Mouse (Mus musculus): ENCODE measurements around the gene AC129217.1.

The AC129217.1 gene

GRCm38 (mm10) chr19:8870838-8871237 is 41.3 kb downstream of the AC129217.1 start:
- no peak for DNase-seq (ENCODE audit: low spot score in 2 of 2)

GRCm38 (mm10) chr19:8871267-8872186 is 42.0 kb downstream of the AC129217.1 start, which contains the start of gene Ubxn1:
Gene Ubxn1, plus strand, starts transcription at chr19:8871496.
- peak; percentile 97 to 98 for DNase-seq (ENCODE audit: low spot score in 2 of 2)

GRCm38 (mm10) chr19:8872266-8872840 is 42.8 kb downstream of the AC129217.1 start:
- DNase-seq (ENCODE audit: low spot score in 2 of 2) = no peak

GRCm38 (mm10) chr19:8875031-8875430 is 45.5 kb downstream of the AC129217.1 start:
- no peak for DNase-seq (ENCODE audit: low spot score in 2 of 2)

- peak; percentile 80 to 85 for DNase-seq (ENCODE audit: low spot score in 2 of 2)
Observed at GRCm38 (mm10) chr19:8880311-8881033, 50.9 kb downstream of the AC129217.1 start, which contains the start of gene Uqcc3. Gene Uqcc3, minus strand, starts transcription at chr19:8880923.

- no peak for DNase-seq (ENCODE audit: low spot score in 2 of 2)
Observed at GRCm38 (mm10) chr19:8881034-8881392, 51.4 kb downstream of the AC129217.1 start.

- no peak for DNase-seq (ENCODE audit: low spot score in 2 of 2)
Observed at GRCm38 (mm10) chr19:8883616-8884015, 54.0 kb downstream of the AC129217.1 start, which contains the start of the genes Lbhd1 and Gm49403. Gene Lbhd1, plus strand, starts transcription at chr19:8883732. Gene Gm49403, plus strand, starts transcription at chr19:8883930.

GRCm38 (mm10) chr19:8886916-8887584 is 57.5 kb downstream of the AC129217.1 start:
- DNase-seq (ENCODE audit: low spot score in 2 of 2) = no peak

- DNase-seq (ENCODE audit: low spot score in 2 of 2) = no peak
Observed at GRCm38 (mm10) chr19:8887585-8888463, 58.3 kb downstream of the AC129217.1 start.

GRCm38 (mm10) chr19:8888511-8889385 is 59.2 kb downstream of the AC129217.1 start, which contains the start of the genes 1810009A15Rik and Gm49416:
Gene 1810009A15Rik, plus strand, starts transcription at chr19:8888853.
Gene Gm49416, plus strand, starts transcription at chr19:8888926.
- DNase-seq (ENCODE audit: low spot score in 2 of 2) = peak; percentile 88 to 96
